Mouse (Mus musculus): ENCODE results near the gene Hikeshi. TPM values are rescaled to one million over a fixed set of nuclear protein-coding genes. Genes with fewer than 3 reads are reported as not detected.

Hikeshi gene
- total RNA-seq, 2 experiments from 2014 or later = 60.8 to 80.8 TPM

GRCm38 (mm10) chr7:89917776-89918175 is 23.2 kb downstream of the Hikeshi start:
- intact Hi-C loops (cut with DNase I) = no loop called here
- no peak for DNase-seq

GRCm38 (mm10) chr7:89916711-89917110 is 24.3 kb downstream of the Hikeshi start:
- no peak for DNase-seq
- intact Hi-C loops (cut with DNase I) = no loop called here

DNA sequence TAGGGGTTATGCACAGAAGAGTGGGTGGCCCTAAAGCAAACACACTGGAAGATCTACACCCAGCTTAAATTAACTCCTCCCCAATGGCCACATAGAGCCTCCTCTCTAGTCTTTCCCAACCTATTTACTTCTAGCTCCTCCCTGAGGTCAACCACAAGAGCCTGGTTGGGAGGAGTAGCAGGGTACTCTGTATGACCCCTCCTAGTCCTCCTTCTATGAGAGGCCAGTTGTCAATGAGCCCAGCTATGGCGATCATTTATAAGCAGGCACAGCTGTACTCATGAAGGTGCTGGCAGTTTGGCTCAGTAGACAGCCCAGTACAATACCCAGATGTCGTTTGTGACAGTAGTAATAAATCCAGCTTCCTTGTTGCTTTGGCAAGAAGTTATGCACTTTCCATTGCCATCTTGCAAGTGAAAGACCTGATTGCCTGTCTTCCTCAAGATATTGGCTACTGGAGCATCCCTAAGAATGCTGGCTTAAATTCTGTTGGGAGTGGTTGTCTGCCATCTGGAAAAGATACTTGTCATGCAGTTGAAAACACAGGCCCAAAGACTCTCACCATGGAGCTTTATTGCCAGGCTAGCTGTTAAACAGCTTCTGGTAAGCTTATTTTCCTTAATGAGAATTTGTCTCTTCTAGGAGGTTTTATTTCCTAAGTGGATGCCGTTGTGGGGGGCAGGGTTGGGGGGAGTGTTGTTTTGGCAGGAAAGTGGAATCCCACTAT is 27.4 kb downstream of the Hikeshi start:
- intact Hi-C loops (cut with DNase I) = no loop called here
- no peak for DNase-seq

DNA sequence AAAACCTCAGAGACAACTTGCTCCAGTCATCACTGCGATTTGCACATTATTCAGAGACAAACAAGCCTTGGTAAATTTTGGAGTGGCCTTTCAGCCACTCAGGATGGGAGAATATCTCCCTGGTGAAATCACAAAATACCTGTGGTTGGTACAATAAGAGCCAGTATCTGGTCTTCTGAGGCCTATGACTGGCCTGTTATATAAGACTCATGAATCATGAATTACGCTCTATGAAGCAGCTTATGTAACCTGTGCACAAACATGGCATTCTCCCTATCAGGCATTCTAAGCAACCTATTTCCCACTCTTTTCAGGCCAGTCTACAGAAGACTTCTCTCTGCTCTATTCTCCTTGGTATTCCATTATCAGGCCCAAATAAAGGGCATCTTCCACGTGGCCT is 28.6 kb downstream of the Hikeshi start:
- DNase-seq = no peak

GRCm38 (mm10) chr7:89909711-89910110 is 31.3 kb downstream of the Hikeshi start:
- intact Hi-C loops (cut with DNase I) = loop anchor here (2.0 to 5.0 kb wide), 2 partner anchors 409 to 432 kb away; no protein-coding TSS in a partner anchor
- DNase-seq = no peak

More for the DNA sequence above, 28.6 kb downstream of the Hikeshi start:
- intact Hi-C loops (cut with DNase I) = no loop called here

DNA sequence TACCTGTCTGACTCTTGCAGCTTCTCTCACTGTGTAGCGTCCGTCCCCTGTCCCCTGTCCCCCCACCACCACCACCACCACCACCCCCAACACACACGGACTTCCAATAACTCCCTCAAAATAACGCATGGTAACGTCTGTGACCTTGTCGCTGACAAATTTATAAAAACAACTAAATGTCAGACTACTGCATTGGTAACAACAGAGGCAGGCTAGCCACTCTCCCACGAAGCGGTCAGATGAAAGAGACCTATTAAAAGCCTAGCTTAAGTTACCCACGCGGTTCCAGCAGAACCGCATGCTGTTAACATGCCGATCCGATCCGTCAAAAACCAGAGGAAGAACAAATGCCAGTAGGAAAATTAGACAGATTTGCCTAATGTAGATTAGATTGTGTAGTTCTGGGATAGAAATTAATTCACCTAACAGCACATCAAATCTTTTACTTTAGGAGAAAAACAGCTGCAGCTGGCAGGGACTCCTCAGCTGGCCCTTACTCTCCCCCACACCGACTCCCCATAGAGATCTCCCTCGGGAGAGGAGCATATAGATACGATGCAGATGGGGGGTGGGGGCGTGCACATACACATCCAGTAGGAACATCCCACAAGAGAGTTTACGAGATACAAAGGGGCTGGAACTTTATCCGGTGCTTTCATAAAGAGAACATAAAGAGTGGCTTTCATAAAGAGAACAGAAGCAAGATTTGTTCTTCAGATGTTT is 31.9 kb downstream of the Hikeshi start:
- DNase-seq = no peak
- intact Hi-C loops (cut with DNase I) = loop anchor here (2.0 to 5.0 kb wide), 2 partner anchors 408 to 432 kb away; no protein-coding TSS in a partner anchor

DNA sequence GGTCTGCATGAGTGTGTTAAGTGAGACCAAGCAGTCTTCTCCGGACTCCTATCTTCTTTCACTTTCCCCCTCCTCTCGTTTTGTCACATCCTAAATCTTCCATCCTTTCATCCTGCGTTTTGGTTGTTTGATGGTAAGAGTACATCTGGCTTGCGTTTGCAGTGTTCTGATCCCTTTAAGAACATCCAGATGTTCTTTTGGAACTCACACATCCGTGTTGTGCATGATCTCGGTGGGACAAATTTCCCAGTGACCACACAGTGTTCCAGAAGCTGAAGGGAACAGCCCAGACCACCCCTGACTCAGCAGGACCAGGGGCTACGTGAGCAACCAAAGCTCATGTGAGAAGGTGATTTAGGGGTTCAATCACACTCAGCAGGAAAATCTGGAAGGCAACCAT is 32.6 kb downstream of the Hikeshi start:
- no peak for DNase-seq
- intact Hi-C loops (cut with DNase I) = loop anchor here (2.0 to 5.0 kb wide), 2 partner anchors 408 to 431 kb away; no protein-coding TSS in a partner anchor

GRCm38 (mm10) chr7:89907950-89908349 is 33.1 kb downstream of the Hikeshi start:
- DNase-seq = peak; percentile 69 to 78
- intact Hi-C loops (cut with DNase I) = loop anchor here (2.0 to 5.0 kb wide), 2 partner anchors 407 to 431 kb away; no protein-coding TSS in a partner anchor

GRCm38 (mm10) chr7:89903442-89904343 is 37.3 kb downstream of the Hikeshi start, which contains the start of gene Ccdc81:
Ccdc81 (minus strand) TSS chr7:89903629.
- no peak for DNase-seq
- intact Hi-C loops (cut with DNase I) = no loop called here

DNA sequence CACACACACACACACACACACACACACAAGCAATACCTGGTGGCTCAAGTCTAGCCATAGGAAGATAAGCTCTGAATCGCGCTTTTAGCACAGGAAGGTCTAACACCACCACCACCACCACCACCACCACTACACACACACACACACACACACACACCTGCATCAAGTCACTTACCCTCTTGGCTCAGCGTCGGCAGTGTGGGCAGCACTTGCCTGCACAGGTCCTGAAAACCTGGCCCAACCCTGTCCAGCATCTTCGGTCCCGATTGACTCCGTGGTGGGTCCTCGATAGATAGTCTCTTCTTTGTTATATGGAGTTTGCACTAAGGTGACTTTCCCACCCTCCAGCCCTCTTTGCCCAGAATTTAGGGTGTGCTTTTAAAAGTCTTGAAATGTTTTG is 38.0 kb downstream of the Hikeshi start:
- intact Hi-C loops (cut with DNase I) = no loop called here
- DNase-seq = no peak

- DNase-seq = peak in 1 of 2 experiments; percentile 15
- intact Hi-C loops (cut with DNase I) = loop anchor here (5.0 kb wide), 1 partner anchor 395 kb away; no protein-coding TSS in a partner anchor
Measured at GRCm38 (mm10) chr7:89891856-89892255, 49.1 kb downstream of the Hikeshi start.

GRCm38 (mm10) chr7:89891412-89891811 is 49.6 kb downstream of the Hikeshi start:
- no peak for DNase-seq
- intact Hi-C loops (cut with DNase I) = loop anchor here (5.0 kb wide), 1 partner anchor 394 kb away; no protein-coding TSS in a partner anchor

DNA sequence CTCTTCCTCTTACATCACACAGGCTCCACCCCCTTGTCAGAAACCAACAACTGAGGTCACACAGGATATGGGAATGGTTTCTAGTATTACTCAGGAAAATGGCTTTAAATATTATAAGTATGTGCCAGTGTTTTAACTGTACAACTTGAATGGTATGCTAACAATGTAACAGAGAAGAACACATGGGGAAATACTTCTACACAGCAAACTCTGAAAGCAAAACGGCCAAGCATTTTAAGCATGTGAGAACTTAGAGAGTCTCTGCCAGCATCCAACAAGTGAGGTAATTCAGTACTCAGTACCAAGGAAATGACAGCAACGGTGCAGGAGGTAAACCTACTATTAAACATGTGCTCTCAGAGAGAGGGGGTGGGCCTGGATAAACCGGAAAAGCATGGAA is 56.5 kb downstream of the Hikeshi start:
- no peak for DNase-seq
- intact Hi-C loops (cut with DNase I) = no loop called here

DNA sequence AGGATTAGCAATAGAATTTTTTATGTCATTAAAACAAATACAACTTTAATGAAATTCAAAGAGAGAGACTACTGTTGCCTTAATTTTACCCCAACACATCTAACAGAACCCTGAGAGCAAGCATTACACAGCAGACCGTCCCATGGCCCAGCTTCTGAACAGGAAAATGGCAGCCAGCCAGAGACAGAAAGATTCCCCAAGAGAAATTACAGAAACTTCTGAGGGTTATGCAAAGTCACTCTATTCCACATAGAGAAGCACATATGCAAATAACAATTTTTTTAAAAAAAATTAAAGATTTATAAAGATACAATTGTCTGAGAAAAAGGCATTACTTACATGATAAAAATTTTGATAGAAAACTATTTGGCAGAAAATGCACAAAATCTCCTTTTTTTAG is 61.3 kb downstream of the Hikeshi start:
- intact Hi-C loops (cut with DNase I) = no loop called here
- DNase-seq = peak in 1 of 2 experiments; percentile 14

Other genes with a start within 250 kb of the Hikeshi start
- not detected for gene Ccdc81, start 37.6 kb downstream of the Hikeshi start, total RNA-seq (2021)
- 10 to 100 TPM; 24.1 to 25.4 TPM for gene Eed, start 39.8 kb upstream of the Hikeshi start, total RNA-seq (2021)
- 100 to 1,000 TPM; 113 to 122 TPM for gene Picalm, start 189.0 kb upstream of the Hikeshi start, total RNA-seq (2021)